Mouse (Mus musculus) liver, embryonic 14.5 days (tissue): ENCODE measurements around the gene Ranbp2.

Source experiments
- CTCF ChIP-seq: IDR thresholded peaks from 2 replicates; pipeline ENCODE4 v1.5.1; 2016; ENCODE audit warnings: antibody characterized with exemption, low read depth, control low read depth
- EP300 ChIP-seq: IDR thresholded peaks from 2 replicates; pipeline ENCODE4 v1.6.1; 2016; ENCODE audit warnings: antibody characterized with exemption, low read depth

- no peak for TF ChIP-seq CTCF
- no peak for TF ChIP-seq EP300
These were observed 82.6 kb downstream of the Ranbp2 start for GRCm38 (mm10) chr10:58529358-58529757.
